Mouse (Mus musculus): ENCODE results near the gene Shisa5. TPM values are rescaled to one million over a fixed set of nuclear protein-coding genes. Genes with fewer than 3 reads are reported as not detected.

Gene Shisa5
- total RNA-seq, 2 experiments from 2014 or later = 37.7 to 47.2 TPM

DNA sequence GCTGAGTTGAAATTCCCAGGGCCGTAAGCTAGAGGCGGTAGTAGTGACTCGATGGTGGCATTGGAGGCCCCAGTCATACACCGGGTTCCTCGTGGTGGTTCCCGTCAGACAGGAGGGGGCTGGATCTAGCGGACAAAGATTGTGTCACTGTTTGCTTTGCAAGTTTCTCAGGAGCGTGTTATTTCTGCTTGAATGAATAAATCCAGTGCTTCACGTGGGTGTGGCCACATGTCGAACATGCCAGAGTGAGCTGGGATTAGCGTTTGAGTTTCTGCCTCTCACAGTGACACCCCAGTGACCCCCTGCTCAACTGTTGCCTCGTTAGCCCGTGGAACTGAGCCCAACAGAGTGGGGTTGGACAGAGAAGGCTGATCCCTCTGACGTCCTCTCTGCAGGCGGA lies 52.1 kb downstream of the Shisa5 start:
- no peak for DNase-seq (ENCODE audit: low spot score in 2 of 2)

DNA sequence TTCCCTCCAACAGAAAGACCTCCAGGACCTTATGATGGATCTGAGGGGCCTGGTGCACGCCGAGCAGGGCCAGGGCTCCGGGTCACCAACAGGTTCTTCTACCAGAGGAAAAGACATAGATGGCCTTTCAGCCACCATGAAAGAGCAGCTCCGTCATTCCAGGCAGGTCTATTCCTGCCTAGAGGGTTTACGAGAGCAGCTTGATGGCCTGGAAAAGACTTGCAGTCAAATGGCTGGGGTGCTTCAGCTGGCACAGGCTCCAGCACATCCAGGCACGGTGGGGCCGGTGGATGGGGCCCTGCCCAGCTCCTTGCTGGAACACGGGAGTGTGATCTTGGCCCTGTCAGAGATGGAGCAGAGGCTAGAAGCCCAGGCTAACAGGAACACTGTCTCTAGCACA lies 53.4 kb downstream of the Shisa5 start:
- DNase-seq (ENCODE audit: low spot score in 2 of 2) = no peak

DNA sequence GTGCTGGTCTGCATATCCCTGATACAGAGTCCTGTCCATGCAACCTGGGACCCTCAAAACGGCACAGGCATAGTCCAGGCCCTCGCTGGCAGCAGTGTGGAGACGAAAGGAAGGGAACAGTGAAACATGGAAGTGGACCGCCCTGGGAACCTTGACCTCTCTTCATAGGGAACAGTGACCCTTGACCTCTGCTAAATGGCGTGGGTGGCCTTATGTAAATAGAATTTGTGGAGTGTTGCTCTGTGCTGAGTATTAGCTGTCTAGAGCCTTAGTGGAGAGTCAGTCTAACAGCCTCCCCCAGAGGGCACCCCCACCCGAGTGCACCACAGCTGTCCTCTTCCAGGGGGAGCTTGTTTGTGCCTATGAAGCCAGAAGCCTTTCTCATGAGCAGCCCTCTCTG lies 54.4 kb downstream of the Shisa5 start:
- no peak for DNase-seq (ENCODE audit: low spot score in 2 of 2)

DNA sequence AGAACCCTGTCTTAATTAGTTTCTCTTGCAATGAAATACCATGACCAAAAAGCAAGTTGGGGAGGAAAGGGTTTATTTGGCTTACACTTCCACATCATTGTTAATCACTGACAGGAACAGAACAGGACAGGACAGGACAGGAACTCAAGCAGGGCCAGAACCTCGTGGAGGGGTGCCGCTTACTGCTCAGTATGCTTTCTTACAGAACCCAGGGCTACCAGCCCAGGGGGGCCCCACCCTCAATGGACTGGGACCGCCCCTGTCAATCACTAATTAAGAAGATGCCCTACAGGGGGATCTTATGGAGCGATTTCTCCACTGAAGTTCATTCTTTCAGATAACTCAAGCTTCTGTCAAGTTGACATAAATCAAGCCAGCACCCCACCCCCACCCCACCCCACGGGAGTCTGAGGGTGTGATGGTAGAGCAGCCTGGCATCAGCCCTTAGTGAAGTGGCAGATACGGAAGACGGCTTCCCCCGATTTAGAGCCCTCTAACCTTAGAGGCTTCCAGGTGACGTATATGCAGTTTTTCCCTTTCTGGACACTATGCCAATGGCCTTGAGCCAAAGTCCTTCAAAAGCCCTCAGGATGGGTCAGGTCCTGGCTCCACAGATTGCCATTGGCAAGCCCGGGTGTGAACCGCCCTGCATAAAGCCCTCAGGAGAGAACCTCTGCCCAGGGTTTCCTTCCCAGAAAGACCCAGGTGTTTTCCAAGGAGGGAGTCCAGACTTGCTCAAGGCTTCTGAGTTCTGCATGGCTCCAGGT lies 55.6 kb downstream of the Shisa5 start:
- DNase-seq (ENCODE audit: low spot score in 2 of 2) = no peak

DNA sequence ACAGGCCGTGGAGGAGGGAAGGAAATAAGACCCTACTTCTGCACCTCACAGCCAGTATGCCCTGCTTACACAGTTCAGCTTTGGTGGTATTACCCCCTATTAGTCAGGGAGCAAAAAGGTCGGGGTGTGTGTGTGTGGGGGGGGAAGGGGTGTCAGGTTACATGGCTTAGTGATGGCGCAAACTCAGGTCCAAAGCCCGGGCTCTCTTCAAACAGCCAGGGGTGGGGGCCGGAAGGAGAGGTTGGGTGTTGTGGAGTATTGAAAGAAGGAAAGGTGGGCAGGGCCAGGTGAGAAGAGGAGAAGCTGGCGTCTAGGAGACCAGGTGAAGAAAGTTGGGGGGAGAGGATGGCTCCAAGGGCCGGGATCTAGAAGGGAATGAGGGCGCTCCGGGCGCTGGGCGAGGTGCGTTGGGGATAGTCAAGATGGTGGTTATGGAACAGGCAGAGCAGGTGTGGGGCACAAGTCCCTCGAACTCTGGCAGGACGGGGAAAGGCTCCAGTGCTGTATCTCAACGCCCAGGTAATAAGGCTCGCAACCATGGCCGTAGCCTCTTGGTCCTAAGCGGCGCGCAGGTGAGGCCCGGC lies 56.3 kb downstream of the Shisa5 start:
- DNase-seq (ENCODE audit: low spot score in 2 of 2) = no peak

DNA sequence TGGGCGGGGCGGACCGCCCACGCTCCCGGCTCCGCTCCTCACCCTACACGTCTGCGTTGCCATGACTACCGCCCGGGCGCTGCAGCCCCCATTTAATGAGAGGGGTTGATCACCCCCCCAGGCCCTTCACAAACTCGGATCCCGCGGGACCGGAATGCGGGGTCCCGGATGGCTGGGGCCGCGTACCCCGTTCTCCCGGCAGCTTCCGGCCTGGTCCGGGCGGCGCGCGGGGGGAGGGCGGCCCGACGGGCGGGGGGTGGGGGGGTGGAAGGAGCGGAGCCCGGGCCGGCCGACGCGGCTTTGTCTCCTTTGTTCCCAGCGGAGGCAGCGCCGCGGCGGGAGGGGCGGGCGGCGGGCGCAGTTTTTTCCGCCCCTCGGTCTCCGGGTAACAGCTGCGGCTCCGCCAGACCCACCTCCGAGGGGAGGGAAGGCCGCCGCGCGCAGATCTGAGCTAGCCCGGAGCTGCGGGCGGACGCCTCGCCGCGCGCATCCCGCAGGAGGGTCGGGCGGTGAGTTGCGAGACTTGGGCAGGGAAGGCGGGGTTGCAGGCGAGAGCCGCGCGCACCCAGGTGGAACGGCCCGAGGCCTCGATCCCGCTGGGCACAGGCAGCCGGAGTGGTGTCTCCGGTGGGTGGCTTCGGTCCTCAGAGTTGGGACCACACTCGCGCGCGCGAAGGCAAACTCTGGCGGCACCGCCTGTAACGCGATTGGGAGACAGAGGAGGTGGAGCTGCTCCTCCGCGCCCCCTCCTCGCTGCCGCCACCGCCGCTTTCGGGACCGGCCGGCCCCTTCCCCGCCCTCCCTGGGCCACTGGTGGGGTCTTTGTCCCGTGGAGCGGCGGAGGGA lies 57.0 kb downstream of the Shisa5 start, which contains the start of gene Plxnb1:
Gene Plxnb1, plus strand, starts transcription at position 253 of the 846 bp plus-strand sequence.
- peak; percentile 80 to 86 for DNase-seq (ENCODE audit: low spot score in 2 of 2)

DNA sequence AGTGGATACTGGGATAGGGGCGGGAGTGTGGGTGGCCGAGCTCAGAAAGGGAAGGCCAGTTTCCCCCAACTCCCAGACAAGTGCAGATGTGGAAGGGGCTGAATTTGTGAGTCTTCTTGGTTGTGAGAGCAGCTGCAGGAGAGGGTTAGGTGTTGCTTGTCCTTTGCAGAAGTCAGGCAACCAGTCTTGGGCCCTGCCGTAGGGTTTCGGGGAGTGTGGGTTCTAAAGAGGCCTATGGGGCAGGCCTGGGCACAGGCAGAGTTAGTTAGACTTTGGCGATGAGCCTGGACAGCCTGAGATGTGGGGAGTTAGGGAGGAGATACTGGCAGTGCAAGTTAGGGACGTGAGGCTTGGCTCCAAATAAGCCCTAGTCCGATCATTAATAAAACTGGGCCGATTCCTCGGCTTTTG lies 57.9 kb downstream of the Shisa5 start:
- DNase-seq (ENCODE audit: low spot score in 2 of 2) = peak; percentile 41 to 58

DNA sequence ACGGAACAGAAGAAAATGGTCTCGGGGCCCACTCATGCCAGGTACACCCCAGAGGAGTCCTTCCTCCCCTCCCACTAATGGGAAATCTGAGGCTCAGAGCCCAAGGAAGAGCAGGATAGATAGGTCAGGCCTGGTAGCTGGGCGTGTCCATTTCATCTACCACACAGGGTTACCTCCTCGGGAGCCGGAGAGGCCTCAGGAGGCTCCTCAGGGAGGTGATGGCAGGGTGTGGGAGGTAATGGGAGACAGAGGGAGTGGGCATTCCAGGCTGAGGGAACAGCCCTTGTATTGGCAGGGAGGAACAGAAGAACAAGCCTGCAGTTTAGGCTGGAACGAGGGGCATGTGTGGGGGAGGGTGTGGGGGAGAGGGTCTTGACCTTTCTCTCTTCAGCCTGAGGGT lies 58.5 kb downstream of the Shisa5 start:
- no peak for DNase-seq (ENCODE audit: low spot score in 2 of 2)

DNA sequence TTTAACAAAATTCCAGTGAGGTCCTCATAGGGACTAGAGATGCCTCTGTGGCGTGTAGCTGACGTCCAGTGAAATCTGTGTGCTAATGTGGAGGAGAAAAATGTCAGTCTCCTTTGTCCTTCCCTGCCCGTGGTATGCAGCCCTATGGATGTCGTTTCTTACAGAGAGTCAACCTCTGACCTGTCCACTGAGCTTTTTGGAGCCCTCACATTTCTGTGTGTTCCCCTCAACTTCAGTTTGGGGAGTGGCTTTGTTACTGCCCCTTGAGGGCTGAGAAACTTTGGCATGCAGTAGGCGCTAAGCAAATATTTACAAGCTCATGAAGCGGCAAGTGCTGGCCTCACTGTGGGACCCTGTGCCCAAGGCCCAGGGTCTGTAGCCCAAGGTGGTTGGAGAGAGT lies 58.9 kb downstream of the Shisa5 start:
- no peak for DNase-seq (ENCODE audit: low spot score in 2 of 2)

DNA sequence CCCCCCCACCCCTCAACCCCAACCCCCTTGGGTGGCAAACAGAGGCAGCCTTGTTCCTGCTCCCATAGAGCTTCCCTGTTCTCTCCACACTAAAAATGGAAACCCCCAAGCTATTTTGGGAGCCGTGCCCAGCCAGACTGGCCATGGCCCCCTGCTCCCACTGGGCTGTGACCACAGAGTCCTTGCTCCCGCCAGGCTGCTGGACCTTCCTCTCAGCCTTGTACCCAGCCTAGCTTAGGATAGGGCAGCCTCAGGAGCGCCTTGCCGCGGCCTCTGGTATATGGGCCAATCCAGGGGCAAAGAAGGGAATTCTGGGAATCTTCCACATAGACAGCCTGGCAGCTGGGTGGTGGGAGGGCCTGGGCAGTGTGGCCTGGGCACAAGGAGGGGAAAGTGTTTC lies 59.5 kb downstream of the Shisa5 start:
- DNase-seq (ENCODE audit: low spot score in 2 of 2) = peak; percentile 76 to 84

DNA sequence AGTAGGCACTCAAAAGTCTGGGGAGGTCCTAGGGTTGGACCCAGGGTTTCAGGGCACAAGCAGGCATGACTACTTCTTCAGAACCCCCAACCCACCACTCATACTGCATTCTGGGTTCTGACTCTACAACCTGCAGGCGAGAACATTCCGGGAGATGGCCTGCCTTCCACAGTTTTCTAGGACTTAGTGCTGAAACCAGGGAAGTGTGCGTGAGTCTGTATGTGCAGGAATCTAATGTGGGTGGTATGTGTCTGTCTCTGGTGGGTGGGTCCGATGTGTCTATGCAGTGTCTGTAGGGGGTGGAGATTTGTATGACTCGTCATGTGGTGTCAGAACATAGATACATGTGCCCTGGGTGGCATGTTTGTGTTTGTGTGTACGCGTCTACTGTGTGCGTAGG lies 60.0 kb downstream of the Shisa5 start:
- DNase-seq (ENCODE audit: low spot score in 2 of 2) = no peak

DNA sequence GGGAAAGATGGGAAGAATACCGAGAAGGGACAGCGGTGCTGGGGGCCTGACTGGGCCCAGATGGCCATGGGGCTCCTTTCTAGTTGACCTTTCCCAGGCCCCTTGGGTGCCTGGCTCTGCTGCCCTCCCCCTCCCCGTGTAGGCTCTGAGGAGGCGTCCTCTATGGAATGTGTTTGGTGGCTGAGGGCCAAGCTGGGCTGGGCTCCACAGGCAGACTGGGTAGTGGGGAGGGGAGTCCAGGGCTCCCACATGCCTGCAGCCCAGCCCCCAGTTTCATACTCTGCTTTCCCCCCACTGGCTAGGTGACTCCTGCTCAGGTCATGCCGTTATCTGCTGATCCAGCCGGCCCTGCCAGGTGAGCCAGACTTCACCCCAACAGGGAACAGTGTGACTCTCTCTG lies 60.6 kb downstream of the Shisa5 start:
- DNase-seq (ENCODE audit: low spot score in 2 of 2) = peak; percentile 60 to 75

DNA sequence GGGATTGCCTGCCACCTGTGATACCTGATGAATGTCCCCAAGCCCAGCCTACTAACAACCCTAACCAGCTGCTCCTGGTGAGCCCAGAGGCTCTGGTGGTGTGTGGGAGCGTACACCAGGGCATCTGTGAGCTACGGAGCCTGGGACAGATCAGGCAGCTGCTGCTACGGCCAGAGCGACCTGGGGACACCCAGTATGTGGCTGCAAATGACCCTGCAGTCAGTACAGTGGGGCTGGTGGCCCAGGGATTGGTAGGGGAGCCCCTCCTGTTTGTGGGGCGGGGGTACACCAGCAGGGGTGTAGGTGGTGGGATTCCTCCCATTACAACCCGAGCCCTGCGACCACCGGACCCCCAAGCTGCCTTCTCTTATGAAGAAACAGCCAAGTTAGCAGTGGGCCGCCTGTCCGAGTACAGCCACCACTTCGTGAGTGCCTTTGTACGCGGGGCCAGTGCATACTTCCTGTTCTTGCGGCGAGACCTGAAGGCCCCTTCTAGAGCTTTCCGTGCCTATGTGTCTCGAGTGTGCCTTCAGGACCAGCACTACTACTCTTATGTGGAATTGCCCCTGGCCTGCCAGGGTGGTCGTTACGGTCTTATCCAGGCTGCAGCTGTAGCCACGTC lies 62.1 kb downstream of the Shisa5 start:
- DNase-seq (ENCODE audit: low spot score in 2 of 2) = no peak

DNA sequence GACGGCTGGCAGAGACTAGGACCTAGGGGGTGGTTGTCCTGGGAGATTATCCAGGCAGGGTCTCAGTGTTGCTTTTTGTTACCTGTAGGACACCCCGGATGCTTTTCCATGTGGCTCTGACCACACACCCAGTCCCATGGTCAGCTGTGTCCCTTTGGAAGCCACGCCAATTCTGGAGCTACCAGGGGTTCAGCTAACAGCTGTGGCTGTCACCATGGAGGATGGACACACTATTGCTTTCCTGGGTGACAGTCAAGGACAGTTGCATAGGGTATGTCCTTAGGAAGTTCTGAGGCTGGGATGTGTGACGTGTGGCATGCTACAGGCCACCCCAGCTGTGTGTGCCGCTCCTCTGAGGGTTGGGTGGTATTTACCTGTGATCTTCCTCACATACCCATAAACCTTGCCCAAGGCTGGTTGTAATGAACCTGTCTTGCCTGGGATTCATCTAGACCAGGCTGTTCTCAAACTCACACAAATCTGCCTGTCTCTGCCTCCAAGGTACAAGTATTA lies 63.6 kb downstream of the Shisa5 start:
- no peak for DNase-seq (ENCODE audit: low spot score in 2 of 2)

DNA sequence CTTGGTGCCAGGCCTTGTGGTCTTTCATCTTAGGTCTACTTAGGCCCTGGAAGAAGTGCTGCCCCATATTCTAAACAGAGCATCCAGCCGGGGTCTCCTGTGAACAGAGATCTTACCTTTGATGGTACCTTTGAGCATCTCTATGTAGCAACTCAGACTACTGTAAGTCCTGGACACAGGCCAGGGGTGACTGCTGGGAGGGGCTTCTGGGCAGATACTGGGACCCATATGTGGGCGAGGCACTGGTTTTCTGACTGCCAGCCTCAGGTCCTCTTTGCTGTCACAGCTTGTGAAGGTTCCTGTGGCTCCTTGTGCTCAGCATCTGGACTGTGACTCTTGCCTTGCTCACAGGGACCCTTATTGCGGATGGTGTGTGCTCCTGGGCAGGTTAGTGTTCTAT lies 64.2 kb downstream of the Shisa5 start:
- DNase-seq (ENCODE audit: low spot score in 2 of 2) = no peak

DNA sequence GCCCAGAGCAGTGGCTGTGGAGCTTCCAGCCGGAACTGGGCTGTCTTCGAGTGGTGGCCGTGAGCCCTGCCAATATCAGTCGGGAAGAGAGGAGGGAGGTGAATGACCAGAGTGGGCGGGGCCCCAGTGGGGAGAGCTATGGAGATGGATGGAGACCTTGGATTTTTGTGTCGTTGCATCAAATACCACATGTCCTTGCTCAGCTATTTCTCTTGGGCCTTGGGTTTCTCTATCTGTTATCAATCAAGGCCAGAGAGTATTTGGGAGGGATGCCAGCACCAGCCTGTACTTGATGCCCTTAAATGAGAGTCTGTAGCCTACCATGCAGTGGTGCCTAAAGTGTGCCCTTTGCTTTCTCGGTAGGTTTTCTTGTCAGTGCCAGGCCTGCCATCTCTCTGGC lies 64.9 kb downstream of the Shisa5 start:
- no peak for DNase-seq (ENCODE audit: low spot score in 2 of 2)

DNA sequence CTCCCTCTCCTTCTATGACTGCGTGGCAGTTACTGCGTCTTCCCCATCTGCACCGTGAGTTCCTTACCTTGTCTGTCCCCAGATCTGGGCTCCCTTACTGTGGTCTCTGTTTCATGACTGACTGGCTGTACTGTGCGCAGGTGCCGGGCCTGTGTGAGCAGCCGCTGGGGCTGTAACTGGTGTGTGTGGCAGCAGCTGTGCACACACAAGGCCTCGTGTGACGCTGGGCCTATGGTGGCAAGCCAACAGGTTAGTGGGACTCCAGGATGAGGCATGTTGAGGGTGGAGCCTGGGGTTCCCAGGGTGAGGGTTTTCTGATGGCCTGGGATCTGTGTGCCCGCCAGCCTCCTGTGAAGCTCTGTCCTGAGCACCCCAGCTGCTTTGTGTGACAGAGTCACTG lies 65.7 kb downstream of the Shisa5 start:
- DNase-seq (ENCODE audit: low spot score in 2 of 2) = no peak

DNA sequence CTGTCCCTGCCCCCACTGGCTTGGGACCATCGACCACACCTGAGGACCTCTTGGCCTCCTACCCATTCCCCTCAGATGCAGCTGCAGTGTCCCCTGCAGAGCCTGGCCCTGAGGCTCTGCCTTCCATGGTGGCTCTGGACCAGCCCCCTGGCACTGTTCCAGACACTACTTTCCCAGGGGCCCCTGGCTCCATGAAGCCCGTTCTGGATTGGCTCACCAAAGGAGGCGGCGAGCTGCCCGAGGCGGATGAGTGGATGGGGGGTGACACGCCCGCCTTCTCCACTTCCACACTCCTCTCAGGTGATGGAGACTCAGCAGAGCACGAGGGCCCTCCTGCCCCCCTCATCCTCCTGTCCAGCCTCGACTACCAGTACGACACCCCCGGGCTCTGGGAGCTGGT lies 66.6 kb downstream of the Shisa5 start:
- DNase-seq (ENCODE audit: low spot score in 2 of 2) = peak; percentile 55 to 74

DNA sequence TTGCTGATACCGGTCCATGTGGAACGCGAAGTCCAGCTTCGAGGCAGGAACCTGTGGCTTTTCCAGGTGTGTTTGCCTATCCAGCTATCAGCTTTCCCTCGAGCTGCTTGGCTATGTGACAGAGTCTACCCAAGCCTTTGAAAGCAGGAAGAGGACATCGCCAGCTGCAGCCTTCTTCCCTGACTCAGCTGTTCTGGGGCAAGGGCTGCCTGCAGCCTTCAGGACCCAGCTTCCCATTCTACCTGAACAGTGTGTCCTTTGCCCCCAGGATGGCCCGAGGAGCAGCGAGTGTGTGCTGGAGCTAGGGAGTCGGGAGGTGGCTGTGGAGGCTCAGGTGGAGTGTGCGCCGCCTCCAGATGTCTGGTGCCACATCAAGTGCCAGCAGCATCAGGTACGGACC lies 67.3 kb downstream of the Shisa5 start:
- DNase-seq (ENCODE audit: low spot score in 2 of 2) = no peak

DNA sequence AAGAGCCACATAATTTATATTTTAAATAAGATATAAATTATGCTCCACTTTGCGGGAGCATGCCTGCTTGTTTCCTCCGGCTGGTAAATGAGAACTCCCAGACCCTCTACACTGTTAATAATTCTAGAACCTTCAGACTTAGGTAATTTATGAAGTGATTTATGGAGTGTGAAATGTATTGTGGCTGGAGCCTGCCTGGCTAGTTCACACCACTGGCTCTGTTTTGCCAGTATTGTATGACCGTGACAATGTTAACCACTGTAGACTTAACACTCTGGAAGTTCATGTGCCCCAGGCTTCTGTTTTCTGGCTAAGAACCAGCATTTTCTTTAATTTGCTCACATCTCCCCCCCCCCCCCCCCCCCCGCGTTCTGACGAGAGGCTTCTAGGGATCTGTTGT lies 69.0 kb downstream of the Shisa5 start:
- no peak for DNase-seq (ENCODE audit: low spot score in 2 of 2)

Data from layer of hippocampus, postnatal 10 days (tissue).